Mouse (Mus musculus): Measurements from ENCODE around the gene Il4i1.

Il4i1 gene

DNA sequence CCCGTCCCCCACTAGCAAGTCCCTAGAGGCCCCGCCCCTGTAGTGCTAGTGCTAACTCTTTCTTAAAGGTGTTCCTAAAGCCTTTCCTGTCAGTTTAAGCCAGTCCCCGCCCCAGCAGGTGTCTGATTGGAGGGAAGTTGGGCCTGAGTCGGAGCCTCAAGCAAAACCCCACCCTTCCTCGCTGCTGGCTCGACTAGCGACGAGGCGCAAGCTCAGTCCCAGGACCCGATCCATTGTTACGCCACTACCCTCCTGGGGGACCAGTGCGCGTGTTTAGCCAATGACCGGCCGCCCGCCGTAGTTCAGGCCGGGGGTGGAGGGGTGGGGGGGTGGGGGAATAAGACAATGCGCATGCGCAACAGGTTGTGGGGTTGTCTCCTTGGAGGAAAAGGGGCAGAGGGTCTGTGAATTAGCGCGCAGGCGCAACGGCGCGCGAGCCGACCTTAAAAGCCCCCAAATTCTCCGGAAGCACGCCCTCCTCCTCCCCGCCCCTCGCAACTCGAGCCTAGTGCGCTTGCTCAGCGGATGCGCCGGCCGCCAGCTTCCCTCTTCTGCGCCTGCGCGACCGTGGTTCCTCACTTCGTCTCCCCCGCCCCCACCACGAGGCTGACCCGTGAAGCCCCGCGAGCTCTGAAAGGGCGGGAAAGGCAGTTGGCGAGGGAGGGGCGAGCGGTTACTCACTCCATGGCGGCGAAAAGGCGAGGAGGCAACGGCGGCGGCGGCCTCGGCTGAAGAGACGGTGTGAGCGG, at the start of gene Il4i1, which contains the start of gene Nup62:
Gene Il4i1 (plus strand): TSS at position 667 of the 749 bp plus-strand sequence.
Gene Nup62 (plus strand): TSS at position 368 of the 749 bp plus-strand sequence.
- 0% methylated on average over 60 of the region's 62 CpGs for WGBS

- 88% methylated on average over 5 of the region's 5 CpGs for WGBS
These were observed 48.1 kb upstream of the Il4i1 start for GRCm38 (mm10) chr7:44768129-44768528.

GRCm38 (mm10) chr7:44770046-44770578, 46.1 kb upstream of the Il4i1 start:
- 30% methylated on average over 6 of the region's 6 CpGs for WGBS

DNA sequence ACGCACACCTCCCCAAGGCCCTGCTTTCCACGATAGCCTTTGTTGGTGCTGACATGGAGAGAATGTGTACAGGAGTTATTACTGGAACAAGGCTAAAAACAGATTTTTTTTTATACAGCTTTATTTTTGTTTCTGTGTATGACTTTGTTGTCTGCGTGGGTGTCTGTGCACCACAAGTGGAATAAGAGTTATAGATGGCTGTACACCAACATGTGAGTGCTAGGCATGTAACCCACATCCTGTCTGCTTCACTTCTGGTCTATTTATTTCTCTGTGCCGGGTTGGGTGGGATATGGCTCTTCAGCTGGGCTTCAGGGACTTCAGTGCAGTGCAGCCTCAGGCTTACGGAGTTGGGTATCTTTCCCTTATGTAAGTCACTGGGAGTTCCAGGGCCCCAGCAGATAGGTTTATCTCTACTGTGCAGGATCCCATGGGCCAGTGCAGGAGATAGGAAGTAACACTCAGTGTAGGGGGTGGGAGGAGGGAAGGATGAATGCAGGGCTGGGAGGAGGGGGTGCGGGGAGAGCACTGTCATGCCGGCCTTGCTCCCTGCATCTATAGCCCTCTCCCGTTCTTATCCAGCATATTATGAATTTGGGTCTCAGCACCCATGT, 43.5 kb upstream of the Il4i1 start:
- 68% methylated on average over 8 of the region's 8 CpGs for WGBS

DNA sequence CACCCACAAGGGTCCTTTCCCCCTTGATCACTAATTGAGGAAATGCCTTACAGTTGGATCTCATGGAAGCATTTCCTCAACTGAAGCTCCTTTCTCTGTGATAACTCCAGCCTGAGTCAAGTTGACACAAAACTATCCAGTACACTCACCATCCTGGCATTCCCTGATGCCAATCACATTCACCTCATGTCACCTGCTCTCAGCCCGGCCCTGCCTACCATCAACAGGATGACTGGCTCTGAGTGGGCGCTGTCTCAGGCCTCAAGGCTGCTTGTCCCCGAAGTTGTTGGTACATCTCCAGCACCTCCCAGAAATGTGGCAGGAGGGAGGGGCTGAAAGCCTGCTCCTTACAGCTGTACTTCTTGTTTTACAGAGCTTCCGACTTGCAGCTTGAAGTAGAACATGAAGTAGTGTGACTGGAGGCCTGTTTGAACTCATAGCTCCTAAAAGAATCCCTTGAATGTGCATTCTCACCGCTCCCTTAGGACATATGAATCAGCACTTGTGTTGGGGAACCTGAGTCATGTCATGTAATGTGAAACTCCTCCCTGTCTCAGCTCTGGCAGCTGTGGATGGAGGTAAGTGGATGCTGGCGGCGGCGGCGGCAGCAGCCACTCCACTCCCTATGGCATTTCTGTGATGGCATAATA, 39.2 kb upstream of the Il4i1 start:
- WGBS: 81% methylated on average over 9 of the region's 9 CpGs

GRCm38 (mm10) chr7:44780101-44780500, 36.1 kb upstream of the Il4i1 start:
- 91% methylated on average over 8 of the region's 8 CpGs for whole genome bisulfite sequencing

DNA sequence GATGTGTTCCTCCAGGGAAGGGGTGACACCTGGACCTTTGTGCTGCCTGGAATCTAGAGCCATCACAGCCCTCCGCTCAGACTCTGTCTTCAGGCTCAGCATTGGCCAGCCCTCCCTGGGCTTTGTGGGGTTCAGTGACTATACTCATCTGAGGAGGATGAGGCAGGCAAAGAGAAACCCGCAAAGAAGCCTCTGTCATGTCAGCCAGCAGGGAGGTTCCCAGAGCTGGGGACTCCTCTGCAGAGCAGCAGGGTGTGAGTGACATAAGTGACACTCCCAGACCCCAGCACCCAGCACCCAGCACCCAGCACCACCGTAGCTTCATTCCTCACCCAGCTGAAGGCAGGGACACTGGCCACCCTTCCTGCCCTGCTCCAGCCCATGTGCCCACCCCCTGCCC, 26.7 kb upstream of the Il4i1 start:
- WGBS: 72% methylated on average over 3 of the region's 3 CpGs

DNA sequence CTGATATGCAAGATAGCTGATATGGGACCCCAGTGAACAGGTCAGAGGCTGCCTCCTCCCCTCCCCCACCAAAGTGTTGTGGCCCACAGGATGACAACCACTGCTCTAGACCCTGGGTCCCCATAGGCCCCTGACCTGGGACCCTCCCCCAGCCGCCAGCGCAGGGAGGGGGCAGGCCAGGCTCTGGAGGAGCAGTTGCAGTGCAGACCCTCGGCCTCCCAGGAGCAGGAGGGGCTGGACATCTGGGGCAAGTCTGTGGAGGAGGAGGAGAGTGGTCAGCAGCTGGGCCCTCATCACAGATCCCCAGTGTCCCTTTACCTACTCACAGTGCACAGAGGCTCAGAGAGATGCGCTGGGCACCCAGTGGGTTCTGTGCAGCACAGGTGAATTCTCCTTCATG, 26.1 kb upstream of the Il4i1 start:
- WGBS: 79% methylated on average over 4 of the region's 4 CpGs

DNA sequence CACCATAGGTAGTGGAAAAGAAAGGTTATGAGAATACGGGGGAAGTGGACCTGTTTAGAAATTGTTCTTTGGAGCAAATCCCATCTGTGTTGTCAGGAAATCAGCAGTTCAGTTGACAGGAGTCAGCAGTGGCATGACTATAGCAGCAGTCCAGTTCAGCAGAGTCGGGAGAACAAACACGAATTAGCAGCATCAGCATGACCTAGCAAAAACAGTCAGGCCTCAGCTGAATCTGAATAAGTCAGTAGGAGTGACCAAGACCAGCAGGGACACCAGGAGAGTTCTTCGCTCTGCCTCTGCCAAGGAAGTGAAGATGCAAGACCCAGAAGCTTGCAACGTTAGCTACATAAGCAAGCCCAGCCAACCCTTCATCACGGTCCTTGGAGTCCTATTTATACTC, 23.4 kb upstream of the Il4i1 start:
- 76% methylated on average over 6 of the region's 6 CpGs for WGBS

GRCm38 (mm10) chr7:44808927-44809326, 7.3 kb upstream of the Il4i1 start:
- WGBS: 84% methylated on average over 2 of the region's 2 CpGs

DNA sequence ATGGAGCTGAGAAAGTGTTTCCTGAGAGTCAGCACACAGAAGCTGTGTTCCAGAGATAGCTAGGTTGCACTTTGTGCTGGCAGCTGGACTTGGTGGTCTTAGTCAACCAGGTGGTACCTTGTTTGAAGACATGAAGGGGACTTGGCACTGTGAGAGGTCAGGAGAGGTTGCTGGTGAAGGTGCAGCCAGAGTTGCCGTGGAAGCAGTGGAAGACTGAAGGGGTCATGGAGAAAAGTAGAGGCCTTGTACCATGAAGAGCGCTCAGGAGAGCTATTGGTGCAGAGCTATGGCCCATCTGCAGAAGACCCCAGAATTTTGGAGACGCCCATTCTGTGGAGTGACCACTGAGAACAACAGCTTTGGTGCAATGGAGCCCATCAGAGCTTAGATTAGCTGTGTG, 6.7 kb upstream of the Il4i1 start:
- WGBS: 98% methylated on average over 3 of the region's 3 CpGs

DNA sequence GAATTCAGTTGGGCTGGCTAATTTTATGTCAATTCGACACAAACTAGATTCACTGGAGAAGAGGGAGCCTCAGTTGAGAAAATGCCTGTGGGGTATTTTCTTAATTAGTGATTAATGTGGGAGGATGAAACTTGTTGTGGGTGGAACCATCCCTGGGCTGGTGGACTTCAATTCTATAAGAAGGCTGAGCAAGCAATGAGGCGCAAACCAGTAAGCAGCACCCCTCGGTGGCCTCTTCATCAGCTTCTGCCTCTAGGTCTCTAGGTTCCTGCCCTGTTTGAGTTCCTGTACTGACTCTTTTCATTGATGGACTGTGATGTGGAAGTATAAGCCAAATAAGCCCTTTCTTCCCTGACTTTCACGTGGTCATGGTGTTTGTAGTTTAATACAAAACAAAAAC, 5.8 kb upstream of the Il4i1 start:
- 82% methylated on average over 4 of the region's 4 CpGs for WGBS

GRCm38 (mm10) chr7:44810819-44811557, 5.2 kb upstream of the Il4i1 start:
- 90% methylated on average over 7 of the region's 7 CpGs for WGBS

GRCm38 (mm10) chr7:44812651-44813325, 3.4 kb upstream of the Il4i1 start:
- WGBS: 96% methylated on average over 20 of the region's 20 CpGs

GRCm38 (mm10) chr7:44813985-44814384, 2.2 kb upstream of the Il4i1 start:
- 94% methylated on average over 3 of the region's 3 CpGs for WGBS

DNA sequence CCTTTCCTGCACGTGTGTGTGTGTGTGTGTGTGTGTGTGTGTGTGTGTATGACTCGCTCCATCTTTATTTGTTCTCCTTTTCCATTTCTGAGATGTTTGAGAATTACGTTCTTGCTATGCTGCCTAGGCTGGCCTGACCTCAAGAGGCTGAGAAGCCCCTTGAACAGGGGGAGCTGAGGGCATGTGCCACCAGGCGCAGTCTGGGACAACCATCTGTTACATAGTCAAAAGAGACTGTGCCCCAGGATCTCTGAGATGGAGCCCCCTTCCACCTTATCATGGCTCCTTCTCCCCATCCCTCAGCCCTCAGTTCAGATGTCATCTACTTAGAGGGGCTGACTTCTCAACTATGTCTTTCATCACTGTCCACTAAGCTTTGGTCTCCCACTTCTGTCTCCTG, 1.8 kb upstream of the Il4i1 start:
- 89% methylated on average over 4 of the region's 4 CpGs for whole genome bisulfite sequencing

DNA sequence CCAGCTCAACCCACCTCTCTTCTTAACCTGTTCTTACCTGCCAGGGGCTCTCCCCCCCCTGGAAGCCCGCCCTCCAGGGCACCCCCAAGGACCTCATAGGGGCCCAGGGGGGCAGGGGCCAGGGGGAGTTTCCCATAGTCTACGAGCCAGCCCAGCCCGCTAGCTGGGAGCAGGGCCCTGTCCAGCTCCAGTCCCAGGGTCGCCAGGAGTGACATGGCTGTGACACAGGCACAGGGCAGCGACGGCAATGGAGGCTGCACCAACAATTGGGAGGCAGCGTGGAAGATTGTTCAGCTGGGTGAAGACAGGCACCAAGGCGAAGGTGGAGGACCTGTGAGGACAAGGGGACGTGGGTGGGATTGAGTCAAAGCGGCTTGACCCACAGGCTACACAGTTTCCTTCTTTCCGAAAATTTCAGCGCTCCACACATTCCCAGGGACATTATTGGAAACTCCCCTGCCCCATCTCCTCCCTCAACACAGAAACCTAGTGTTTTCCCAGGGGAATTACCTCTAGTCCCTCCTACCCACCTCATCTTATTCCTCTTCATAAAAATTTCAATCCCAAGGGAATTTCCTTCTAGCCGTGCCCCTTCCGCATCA, 1.1 kb upstream of the Il4i1 start:
- WGBS: 37% methylated on average over 14 of the region's 14 CpGs

- under 1% methylated on average over 48 of the region's 57 CpGs for WGBS
These were observed 359 bp downstream of the Il4i1 start, which contains the start of gene Atf5 for GRCm38 (mm10) chr7:44816470-44817021. Gene Atf5, minus strand, starts transcription at chr7:44816658.

GRCm38 (mm10) chr7:44817441-44817840, 1.3 kb downstream of the Il4i1 start:
- WGBS: 13% methylated on average over 3 of the region's 3 CpGs

DNA sequence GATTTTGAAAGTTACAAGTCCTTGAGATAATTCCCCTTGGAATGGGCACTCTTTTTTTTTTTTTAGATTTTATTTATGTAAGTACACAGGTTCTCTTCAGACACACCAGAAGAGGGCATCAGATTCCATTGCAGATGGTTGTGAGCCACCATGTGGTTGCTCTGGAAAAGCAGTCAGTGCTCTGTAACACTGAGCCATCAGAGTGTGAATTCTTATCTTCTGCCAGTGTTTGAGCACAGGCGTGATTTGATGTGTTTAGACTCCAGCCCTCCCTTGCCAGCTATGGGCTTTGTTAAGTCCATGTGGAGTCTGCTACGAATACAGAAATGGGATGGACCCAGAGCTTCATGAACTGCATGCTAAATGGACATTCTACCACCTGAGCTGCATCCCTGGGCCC, 2.0 kb downstream of the Il4i1 start:
- 21% methylated on average over 2 of the region's 2 CpGs for WGBS

Measured in cerebral cortex, adult 2 months (tissue).